Mouse (Mus musculus): Measurements from ENCODE around the gene Mettl22.

DNA sequence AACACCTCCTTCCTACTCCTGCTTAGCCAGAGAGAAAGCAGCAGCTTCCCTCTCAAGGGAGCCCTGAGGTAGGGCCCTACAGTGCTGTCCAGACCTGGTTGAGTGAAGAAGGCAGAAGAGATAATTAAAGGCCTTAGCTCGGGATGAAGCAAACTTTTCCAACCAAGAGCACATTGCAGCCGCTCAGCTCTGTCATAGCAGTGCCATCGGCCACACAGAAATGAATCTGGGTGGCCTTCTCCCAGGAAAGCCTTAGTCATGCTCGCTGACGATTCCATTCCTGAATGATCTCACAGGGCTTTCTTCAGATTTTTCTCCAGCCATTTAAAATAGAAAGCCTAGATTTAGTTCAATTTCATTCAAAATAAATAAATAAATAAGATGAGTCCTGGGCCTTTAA lies 39.3 kb downstream of the Mettl22 start:
- TF ChIP-seq EP300 (IDR thresholded peaks at IDR 0.05; ENCODE audit: low read depth) (no peak), CTCF (IDR thresholded peaks at IDR 0.05; ENCODE audit: low read depth) (no peak)

All from liver, embryonic 14.5 days (tissue).